Mouse (Mus musculus) liver, adult 2 months (tissue): ENCODE data around the gene Ptafr.
"Not testable (repeated sequence)": the region's sequence is repeated elsewhere in the genome, so short reads cannot be mapped to it uniquely, and the experiment has no call there.

Source experiments
- CTCF ChIP-seq: fragments of 200-500 bp; IDR thresholded peaks from 2 replicates; pipeline ENCODE4 v1.5.1; 2011; ENCODE audit warnings: low read depth, low read length, control low read depth
- POLR2A ChIP-seq: fragments of 200-500 bp; IDR thresholded peaks from 2 replicates; pipeline ENCODE4 v1.6.1; 2011; ENCODE audit warnings: low read length, control low read depth; ENCODE audit not compliant: insufficient read depth; ENCODE audit errors: extremely low read depth

- TF ChIP-seq CTCF, POLR2A: not testable (repeated sequence)
These were observed 37.4 kb downstream of the Ptafr start for GRCm38 (mm10) chr4:132601242-132601641.
